Mouse (Mus musculus) spleen, postnatal 10 days (tissue): Measurements from ENCODE around the gene Slc25a48.

ENCODE experiments used
- DNase-seq, 2 experiments: peaks; one replicate each; pipeline ENCODE4 v3.0.0; 2021 to 2022; ENCODE audit warnings: low spot score in 2 of 2

Gene Slc25a48

DNA sequence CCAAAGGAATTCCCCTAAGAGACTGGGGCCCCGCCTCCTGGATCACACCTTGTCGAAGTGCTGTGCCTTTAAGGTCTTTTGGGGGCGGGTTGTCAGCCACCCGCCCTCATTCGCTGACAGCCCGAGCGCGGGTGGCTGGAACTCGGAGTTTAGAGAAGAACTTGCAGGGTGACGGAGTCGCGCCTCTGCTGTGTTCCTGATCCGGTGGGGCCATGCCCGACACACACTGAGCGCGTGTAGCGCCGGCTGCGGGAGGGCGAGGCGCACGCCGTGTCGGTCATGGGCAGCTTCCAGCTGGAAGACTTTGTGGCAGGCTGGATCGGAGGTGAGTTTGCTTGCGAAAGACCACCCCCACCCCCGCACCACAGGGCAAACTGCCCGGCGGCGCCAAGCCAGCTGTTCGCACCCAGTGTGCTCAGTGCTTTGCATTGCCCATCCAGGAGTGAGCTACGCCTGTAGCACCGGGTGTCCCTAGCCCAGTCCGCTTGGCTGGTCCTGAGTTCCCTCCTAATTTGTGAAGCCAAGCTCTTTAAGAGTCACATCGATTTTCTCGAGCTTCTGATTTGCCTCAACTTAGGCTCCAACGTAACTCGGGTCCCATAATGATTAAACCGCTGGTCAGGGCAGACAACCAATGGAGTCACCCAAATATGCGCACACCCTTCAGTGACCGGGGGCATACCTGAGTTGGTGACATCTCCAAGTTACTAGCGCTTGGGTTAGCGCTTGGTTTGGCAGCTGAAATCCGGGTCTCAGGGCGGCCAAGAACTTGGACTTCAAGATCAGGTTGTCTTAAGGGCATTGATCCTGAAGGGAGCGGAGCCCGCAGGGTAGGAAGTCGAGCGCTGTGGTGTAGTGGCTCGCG, at the start of gene Slc25a48:
TSS of gene Slc25a48 (plus strand) at position 145 of the 865 bp plus-strand sequence.
- no peak for DNase-seq

- DNase-seq, result no peak
Observed at GRCm38 (mm10) chr13:56397572-56397971, 40.6 kb upstream of the Slc25a48 start.

GRCm38 (mm10) chr13:56401186-56401585, 37.0 kb upstream of the Slc25a48 start:
- DNase-seq, result no peak

- DNase-seq, result no peak
Observed at GRCm38 (mm10) chr13:56403381-56404086, 34.6 kb upstream of the Slc25a48 start.

DNA sequence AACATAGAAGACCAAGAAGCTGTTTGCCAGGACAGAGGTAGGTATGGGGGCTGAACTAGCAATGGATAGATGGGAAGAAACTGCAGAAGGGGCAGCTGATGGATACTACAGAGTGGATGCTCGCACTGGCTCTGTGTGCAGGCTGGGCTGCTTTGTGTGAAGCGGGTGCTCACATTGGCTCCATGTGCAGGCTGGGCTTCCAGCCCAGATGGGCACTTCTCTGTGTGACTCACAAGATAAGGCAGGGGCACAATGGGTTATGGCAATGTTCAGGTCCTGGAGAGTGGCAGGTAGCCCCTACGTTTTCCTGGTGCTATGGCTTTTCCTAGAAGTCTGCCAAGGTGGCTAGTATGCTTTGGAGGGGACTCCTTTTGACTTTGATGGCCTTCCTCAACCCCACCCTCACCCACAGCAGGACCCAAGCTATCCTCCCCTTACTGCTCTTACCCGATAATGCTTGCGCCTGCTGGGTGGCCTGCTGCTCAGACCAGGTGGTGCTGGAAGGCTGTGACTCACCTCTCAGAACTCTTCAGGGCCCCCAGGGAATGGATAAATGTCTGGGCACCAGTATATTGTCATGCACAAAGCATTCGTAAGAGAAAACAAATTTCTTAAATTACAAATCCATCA, 33.5 kb upstream of the Slc25a48 start:
- DNase-seq, result no peak

- DNase-seq, result no peak
Observed at GRCm38 (mm10) chr13:56412286-56412873, 25.8 kb upstream of the Slc25a48 start.

DNA sequence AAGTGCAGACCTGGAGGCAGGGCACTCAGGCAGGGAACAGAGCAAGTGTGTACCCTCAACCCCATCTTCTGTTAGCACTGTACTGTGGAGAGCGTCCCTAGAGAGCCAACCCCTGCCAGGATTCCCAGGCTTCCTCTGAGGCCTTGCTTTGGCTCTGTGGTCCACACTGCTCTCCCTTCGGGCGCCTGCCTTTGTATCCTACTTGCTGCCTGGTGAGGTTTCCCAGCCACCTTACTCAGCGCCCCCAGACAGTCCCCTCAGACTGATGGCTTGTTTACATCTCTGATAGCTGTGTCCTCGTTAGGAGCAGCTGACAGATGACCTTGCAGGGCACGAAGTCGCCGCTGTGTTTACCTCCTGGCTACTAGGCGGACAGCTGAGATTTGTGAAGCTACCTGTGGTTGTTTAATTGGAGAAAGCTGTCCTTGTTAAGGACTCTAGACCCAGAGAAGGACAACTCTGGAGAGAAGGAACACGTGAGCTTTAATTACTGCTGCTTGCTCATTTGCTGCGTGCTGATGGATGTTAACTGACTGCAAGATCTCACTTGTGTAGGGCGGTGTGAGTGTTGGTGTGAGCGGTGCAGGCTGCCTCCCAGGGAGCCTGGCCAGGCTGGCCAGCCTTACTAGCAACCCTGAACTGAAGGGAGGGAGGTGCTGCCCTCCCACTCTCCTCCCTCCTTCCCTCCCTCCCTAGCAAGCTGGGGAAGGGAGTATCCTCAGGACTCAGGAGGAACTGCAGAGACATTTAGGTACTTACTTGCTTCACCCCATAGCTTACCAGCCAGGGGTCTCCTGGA, 19.3 kb upstream of the Slc25a48 start:
- no peak for DNase-seq

DNA sequence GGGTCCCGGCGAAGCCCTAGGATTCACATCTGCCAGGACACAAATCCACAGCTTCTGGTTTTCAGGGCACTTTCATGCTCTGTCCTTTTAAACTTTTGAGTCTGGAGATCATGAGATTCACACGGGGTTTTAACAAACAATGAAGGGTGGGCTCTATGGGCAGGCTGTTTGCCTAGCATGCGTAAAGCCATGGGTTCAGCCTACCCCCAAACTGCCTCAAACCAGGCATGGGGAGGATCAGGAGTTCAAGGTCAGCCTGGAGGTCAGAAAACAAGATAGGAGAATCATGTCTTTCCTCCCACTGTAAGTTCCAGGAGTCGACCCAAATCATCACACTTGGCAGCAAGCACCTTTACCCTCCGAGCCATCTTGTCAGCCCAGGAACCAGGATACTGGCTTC, 18.6 kb upstream of the Slc25a48 start:
- no peak for DNase-seq

DNA sequence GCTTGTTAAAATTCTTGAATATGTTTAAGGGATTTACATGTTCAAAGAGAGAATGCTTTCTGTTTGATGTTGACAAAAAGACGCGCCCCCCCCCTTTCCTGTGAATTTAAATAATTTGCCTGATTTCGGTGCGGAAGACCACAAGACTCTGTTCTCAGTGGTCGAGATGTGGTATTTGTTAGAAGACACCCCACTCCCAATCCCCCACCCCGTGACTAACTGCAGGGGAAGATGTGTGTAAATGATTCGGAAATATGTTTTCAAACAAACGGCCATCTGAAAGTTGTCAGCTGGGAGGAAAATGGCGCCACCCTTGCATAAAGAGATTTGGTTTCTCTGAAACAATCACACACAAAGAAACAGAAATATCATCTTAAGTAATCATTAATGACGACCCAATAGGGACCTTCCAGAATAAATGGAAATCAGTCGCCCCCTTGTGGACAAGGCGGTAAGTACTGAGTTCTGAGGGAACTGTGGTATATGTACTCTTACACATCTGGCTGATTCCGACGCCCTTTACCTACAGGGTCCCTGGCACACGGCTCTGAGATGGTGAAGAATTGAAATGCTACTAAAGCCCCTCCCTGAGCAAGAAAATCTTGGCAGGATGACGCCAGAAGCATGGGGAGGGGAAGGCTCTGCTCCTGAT, 16.0 kb upstream of the Slc25a48 start:
- peak; percentile 8 to 57 for DNase-seq

GRCm38 (mm10) chr13:56425931-56426330, 12.2 kb upstream of the Slc25a48 start:
- DNase-seq, result no peak

DNA sequence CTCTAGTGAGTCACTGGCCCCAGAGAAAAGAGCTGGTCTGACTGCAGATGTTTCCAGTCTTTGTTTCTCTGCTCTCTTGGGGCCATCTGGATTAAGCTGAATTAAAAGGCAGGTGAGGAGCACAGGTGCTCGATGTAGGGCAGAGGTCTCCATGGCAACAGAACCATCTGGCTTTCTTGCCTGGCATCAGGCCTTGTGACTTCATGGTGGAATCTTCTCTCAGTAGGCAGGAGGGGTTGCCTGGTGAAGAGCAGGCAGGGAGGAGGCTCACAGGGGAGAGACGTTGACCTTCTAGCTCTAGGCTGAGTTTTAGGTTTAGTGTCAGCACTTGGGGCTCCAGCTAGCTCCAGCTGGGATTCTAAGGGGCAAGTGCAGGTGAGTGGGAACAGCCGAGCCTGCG, 11.8 kb upstream of the Slc25a48 start, which contains the start of gene Gm3045:
TSS of gene Gm3045 (plus strand) at position 230 of the 400 bp plus-strand sequence.
- DNase-seq, result no peak

DNA sequence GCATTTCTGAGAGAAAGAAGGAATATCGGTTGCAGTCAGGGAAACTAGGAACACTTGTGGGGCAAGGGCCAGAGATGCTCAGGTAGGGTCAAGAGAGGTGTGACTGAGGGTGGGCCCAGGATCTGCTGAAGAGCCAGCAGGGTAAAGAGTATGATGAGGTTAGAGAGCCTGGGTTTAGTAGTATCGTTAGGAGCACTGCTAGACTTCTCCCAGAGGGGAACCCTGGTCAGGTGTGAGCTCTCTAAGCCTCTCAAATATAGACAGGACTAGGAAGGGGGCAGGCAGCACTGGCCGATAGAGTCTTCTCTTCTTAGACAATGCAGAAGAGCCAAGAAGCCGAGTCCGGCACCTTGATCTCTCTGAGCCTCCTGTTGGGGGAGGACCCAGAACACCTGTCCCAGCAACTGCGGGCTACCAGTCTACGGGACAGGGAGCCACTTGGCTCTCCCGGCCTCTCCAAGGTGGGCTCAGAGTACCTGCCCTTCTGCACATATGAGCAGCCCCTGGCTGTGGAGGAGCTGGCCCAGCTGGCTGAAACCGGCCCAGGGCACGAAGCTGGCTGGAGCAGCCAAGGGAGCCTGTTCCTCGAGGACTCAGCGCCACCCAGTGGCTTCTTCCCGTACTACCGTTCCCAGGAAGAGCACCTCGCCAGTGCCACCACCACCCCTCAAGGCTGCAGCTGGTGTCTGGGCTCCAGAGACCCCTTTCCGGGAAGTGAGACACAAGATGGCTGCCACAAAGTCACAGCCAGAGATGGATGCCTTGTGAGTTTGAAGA, 9.2 kb upstream of the Slc25a48 start:
- peak; percentile 11 to 65 for DNase-seq

GRCm38 (mm10) chr13:56432496-56432895, 5.7 kb upstream of the Slc25a48 start:
- no peak for DNase-seq

GRCm38 (mm10) chr13:56433466-56433865, 4.7 kb upstream of the Slc25a48 start:
- DNase-seq, result peak; percentile 14 to 58

GRCm38 (mm10) chr13:56434311-56434751, 3.8 kb upstream of the Slc25a48 start:
- DNase-seq, result no peak

- DNase-seq, result no peak
Observed at GRCm38 (mm10) chr13:56435615-56436287, 2.4 kb upstream of the Slc25a48 start.

DNA sequence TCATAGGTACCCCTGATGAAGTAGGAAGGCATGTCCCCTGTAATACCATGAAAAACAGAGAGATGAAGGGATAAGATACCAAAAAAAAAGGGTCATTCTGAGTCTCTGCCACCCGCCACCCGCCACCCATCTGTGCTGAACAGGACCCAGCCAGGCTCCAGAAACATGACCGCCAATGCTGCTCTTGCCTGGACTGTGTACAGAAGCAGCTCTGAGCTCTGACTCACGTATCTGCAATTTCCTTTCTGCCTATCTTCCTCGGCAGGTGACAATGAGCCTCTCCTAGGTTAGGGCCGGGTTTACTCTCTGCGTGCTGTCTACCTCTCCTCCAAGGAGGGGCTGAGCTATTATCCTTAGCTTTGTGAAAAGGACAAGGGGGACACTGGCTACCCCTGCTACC, 5.3 kb downstream of the Slc25a48 start:
- no peak for DNase-seq

DNA sequence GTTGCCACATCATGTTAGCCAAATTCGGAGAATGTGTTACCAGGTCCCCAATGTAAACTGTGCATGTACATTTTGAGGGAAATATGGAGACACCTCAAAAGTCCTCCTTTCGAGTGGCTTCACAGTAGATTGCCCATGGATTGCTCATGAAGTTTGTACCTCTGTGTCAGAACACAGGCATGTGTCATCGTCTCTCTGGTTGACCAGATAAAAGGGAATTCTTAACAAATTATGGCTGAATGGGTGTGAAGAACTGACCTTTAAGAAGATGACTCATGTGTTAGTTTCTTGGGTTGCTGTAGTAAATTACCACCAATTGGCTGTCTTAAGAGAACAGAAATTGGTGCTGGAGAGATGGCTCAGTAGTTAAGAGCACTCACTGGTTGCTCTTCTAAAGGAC, 6.0 kb downstream of the Slc25a48 start:
- no peak for DNase-seq

DNA sequence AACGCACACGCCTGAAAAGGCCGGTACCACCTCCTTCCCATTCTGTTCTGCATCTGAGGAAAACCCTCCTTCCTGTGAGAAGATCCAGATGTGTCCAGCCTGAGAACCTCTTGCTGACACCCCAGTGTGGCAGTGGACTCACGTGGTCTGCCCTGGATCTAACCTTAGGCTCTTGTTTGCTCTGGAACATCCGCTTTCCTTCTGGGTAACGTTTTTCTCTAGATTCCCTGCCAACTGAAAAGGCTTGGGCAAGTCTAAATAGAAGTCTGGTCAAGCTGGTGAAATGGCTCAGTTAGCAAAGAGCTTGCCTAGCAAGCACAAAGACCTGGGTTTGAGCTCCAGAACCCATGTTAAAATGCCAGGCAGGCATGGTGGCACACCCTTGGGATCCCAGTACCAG, 6.8 kb downstream of the Slc25a48 start:
- no peak for DNase-seq
